Mouse (Mus musculus) gastrocnemius, adult 2 months (tissue): ENCODE data around the gene 2310022A10Rik. TPM values are rescaled to one million over a fixed set of nuclear protein-coding genes. Genes with fewer than 3 reads are reported as not detected.

Experiments
- DNase-seq: peaks from one replicate; pipeline ENCODE4 v3.0.0; 2022
- H3K27ac ChIP-seq: fragments of 200-600 bp; 2 replicates; pipeline ENCODE4 v1.8.1; 2022; ENCODE audit warnings: mild to moderate bottlenecking
- H3K4me3 ChIP-seq: fragments of 200-600 bp; 2 replicates; pipeline ENCODE4 v1.8.1; 2022; ENCODE audit warnings: mild to moderate bottlenecking, moderate library complexity
- CTCF ChIP-seq: fragments of 200-600 bp; IDR thresholded peaks from 2 replicates; pipeline ENCODE4 v1.8.1; 2022; ENCODE audit warnings: antibody characterized with exemption, mild to moderate bottlenecking, moderate library complexity
- intact Hi-C: fragments of 180-260 bp; cut with DNase I; formaldehyde crosslinking; loops from one replicate; pipeline ENCODE4 v1.15.1; 2025
- total RNA-seq, 2 experiments: library from RNA; stranded (reverse); gene quantifications; 2 replicates each; pipeline ENCODE4 v1.2.3; 2021

The 2310022A10Rik gene
- total RNA-seq, 2 experiments from 2014 or later = 107 to 123 TPM

DNA sequence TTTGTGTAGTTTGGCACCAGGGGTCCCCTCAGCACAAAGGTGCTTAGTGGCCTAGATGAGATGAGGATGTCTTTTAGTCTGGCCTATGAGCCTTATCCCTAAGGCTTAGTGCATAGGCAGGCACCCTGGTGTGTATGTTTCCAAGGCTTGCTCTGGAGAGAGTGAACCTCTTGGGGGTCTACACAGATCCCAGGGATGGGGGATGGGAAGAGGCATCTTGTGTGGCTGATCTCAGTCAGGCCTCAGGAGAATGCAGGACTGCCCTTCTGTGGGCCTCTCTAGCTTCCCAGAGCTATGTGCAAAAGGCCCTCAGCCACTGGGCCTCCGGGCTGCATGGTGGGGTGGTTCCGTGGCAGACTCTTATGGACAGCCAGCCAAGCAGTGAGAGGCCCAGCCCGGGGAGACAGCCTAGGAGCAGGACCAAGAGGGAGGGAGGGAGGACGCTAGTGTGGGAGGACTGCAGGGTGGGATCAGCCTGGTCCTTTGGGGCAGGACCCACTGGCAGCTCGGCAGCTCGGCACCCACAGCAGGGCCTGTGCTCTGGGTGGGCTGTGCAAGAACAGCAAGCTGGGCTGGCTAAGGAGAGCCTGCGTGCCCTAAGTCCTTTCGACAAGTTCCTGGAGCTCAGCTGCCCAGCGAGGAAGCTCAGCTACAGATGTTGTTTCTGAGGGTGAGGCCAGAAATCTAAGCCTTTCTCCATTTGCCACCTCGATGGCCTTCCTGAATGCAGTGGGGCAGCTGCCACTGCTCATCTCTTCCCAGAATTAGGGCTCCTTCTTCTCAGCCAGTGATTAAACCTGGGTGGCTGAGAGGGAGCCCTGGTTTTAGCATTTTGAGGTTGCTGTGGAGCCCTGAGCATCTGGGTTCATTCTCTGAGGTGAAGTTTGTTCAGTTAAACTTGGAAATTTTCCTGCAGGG, 43.8 kb downstream of the 2310022A10Rik start:
- peak; percentile 74 for DNase-seq
- TF ChIP-seq CTCF = no peak
- Histone ChIP-seq H3K27ac (peak overlapping the region; percentile 100), H3K4me3 (peak overlapping the region; percentile 53)
- intact Hi-C loops = no loop called here

DNA sequence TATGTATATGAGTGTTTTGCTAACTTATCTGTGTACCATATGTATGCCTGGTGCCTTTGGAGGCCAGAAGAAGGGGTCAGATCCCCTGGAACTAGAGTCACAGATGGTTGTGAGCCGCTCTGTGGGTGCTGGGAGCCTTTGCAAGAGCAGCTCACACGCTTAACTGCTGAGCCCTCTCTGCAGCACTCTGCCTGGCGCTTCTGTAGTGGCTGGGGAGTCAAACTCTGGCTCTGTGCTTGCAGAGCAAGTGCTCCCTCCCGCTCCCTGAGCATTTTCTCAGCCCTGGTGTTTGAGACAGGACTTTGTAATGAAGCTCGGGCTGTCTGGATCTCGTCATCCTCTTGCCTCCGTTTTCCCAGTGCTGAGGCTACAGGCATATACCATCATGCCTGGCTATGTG, 45.0 kb downstream of the 2310022A10Rik start:
- peak overlapping the region; percentile 53 for H3K4me3 ChIP-seq
- intact Hi-C loops = no loop called here
- DNase-seq = no peak
- TF ChIP-seq CTCF = no peak
- H3K27ac ChIP-seq = peak overlapping the region; percentile 100

DNA sequence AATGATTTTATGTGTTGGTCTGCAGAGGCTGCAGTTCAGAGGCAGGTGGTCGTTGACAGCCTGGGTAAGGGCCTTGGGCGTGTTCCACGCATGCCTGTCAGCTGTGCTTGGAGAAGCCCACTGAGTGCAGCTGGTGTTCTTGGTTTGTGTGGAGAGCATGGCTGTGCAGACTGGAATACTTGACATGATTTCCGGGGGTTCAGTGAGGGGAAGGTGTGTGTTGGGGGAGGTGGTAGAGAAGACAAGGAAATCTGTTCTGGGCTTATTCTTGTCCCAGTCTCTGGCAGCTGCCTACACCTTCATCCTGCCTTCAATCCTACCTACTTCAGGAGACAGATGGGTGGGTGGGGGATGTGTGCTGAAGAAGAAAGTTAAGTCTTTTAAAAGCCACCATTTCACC, 48.6 kb downstream of the 2310022A10Rik start:
- Histone ChIP-seq H3K27ac (peak overlapping the region; percentile 100), H3K4me3 (no peak overlapping the region)
- no peak for DNase-seq
- intact Hi-C loops = loop anchor here (5.0 kb wide), 1 partner anchor 39 kb away; no protein-coding TSS in a partner anchor
- no peak for TF ChIP-seq CTCF

DNA sequence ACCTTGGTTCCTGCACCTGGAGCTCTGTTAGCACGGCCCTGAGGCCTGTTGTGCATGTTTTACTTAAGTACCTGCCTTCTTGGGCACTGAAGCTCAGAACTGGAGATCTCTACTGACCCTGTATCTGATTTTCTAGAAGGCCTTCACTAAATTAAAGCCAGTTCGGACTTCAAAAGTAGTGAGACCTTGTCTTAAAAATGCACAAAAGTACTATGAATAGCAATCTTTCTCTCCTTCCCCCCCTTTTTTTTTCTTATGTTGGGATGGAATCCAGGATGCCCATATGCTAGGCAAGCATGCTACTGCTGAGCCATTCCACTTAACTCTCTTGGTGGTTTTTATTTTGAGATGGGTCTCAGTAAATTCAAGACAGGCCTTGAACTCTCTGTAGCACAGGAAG, 49.1 kb downstream of the 2310022A10Rik start:
- H3K27ac ChIP-seq = peak overlapping the region; percentile 100
- TF ChIP-seq CTCF = no peak
- H3K4me3 ChIP-seq = no peak overlapping the region
- intact Hi-C loops = loop anchor here (5.0 kb wide), 1 partner anchor 40 kb away; no protein-coding TSS in a partner anchor
- DNase-seq = no peak

DNA sequence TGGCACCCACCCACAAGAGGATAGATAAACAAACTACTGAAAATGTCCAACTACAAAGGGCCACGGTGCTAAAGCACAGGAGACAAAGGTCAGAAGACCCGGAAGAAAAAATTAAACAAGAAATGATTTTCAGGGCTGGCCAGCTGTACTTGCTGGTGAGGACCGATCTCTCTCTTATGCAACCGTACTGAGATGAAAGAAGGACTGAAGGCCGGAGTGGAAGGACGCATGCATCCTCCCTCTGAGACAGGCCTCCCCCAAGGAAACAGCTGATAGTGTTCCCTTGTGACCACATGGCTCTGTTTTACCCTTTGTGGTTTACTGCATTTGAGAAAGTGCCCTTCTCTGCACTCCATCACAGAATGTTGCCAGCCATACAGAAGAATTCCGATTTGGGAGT, 49.8 kb downstream of the 2310022A10Rik start:
- no peak for TF ChIP-seq CTCF
- DNase-seq = no peak
- H3K4me3 ChIP-seq = no peak overlapping the region
- H3K27ac ChIP-seq = peak overlapping the region; percentile 100; the same call in 1 of the 2 replicates
- intact Hi-C loops = loop anchor here (5.0 kb wide), 1 partner anchor 41 kb away; no protein-coding TSS in a partner anchor

DNA sequence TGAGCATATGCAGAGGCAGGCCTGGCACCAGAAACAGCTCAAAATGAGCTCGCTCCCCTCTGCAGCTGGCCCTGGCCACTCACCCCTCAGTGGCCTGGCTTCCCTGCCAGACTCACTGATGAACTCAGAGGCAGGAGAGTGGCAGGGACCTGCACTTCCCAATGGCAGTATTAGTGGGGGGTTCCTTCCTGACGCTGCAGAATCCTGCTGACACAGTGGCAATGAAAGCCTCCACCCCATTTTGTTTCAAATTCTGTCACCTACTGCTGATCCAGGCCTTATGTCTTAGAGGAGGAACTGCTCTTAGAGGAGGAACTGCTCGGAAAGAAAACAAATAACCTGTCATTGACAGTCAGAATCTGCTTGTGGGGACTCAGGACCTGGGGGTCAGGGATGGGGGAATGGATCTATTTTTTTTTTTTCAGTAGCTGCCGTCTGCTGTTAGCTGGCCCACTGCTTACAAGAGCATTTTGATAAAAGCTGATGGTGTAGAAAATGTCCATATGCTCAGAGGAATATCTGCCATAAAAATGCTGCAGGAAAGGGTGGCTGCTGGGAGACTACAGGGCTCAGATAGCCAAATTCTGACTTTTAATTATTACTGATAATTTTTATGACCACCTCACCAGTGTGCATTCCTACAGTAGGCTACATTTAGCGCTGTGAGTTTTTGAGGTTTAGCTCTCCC, 51.8 kb downstream of the 2310022A10Rik start:
- no peak for TF ChIP-seq CTCF
- H3K4me3 ChIP-seq = 0 out of 2 replicates have a peak overlapping the region, but pooled peaks have one; percentile 9
- intact Hi-C loops = loop anchor here (1.0 to 5.0 kb wide), 2 partner anchors 13 to 43 kb away; no protein-coding TSS in a partner anchor
- no peak for DNase-seq
- H3K27ac ChIP-seq = peak overlapping the region; percentile 94

DNA sequence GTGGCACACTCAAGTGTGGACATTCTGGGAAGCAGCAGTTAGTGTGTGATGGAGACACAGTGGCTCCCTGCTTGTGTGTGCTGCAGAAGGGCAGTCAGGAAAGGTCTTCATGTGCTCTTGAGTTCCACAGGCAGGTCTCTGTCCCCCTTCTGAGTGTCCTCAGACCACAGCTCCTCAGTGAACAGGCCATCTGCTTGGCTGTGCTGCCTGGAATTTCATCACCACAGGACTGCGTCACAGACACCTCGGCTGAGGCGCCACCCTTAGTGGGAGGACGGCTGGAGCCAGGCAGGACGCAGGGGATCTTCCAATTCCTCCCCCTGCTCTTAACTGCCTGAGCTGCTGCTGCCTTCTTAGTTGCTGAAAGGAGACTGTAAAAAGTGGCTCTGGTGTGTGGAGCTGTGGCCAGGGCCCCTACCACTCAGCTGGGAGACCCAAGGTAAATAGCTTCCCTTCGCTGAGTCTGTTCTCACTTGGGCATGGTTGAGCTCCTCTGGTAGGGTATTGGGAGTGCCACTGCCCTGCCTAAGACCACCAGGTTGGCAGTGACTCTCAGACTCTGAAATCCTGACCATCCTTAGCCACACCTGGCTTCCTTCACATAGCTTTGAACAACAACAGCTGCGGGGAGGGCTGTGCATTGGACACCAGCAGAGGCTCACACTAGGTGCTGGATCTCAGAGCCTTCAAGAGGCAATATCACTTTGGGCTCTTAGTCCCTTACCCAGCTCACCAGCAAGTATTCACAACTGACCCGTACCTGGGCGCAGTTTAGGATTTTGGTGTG, 52.7 kb downstream of the 2310022A10Rik start:
- Histone ChIP-seq H3K4me3 (peak overlapping the region; percentile 61), H3K27ac (peak overlapping the region; percentile 94)
- DNase-seq = peak; percentile 92
- TF ChIP-seq CTCF = no peak
- intact Hi-C loops = no loop called here

DNA sequence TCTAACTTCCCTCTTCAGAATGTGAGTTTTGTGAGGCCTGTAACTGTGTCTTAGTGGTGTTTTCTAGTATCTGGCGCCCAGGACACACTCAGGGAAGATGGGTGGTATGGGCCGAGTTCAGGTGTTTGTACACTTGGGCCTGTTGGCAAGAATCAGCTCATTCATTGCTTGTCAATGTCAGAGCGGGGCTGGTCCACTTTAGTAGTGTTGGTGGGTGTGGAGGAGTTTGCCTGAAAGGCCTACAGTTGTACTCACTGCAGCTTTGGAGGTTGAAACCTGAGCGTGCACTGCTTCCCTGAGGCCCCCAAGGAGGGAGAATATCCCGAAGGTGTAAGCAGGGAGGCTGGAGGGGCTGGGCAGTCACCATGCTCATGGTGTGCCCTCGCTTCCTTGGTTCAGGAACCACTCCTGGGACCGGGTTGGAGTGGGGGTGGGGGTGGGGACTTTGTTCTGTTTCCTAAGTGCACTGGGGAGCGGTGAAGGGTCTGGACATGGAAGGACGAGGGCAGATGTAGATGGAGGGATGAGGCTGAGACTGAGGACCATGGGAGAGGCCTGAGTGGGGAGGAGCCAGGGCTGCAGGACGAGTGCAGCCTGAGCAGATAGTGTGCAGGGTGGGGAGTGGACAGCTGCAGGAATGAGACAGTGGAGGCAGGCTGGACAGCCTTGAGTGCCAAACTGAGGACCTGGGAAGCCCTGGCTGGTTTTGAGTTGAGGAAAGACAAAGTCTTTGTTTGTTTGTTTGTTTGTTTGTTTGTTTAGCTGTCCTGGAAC, 53.6 kb downstream of the 2310022A10Rik start:
- peak overlapping the region; percentile 61 for H3K4me3 ChIP-seq
- DNase-seq = no peak
- TF ChIP-seq CTCF = no peak
- peak overlapping the region; percentile 94 for H3K27ac ChIP-seq
- intact Hi-C loops = no loop called here

DNA sequence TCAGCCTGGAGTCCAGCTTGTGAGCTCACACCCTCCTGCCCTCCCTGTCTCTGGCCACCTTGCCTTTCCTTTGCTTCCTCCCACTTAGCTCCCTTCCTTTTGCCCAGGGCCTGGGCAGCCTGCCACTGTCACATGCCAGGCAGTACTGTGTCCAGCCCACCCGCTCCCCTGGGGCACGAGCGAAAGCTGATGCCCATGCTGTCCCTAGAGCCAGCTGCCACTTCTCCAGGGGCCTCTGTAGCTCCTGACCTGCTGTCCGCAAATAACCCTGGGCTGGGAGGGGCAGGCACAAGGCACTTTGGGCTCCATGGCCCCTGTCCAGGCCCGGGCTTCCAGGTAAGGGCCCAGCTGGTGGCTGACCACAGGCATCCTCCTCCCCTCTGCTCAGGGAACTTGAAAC, 54.5 kb downstream of the 2310022A10Rik start:
- peak; percentile 97 for DNase-seq
- peak overlapping the region; percentile 94 for H3K27ac ChIP-seq
- H3K4me3 ChIP-seq = peak overlapping the region; percentile 61
- no peak for TF ChIP-seq CTCF
- intact Hi-C loops = no loop called here

DNA sequence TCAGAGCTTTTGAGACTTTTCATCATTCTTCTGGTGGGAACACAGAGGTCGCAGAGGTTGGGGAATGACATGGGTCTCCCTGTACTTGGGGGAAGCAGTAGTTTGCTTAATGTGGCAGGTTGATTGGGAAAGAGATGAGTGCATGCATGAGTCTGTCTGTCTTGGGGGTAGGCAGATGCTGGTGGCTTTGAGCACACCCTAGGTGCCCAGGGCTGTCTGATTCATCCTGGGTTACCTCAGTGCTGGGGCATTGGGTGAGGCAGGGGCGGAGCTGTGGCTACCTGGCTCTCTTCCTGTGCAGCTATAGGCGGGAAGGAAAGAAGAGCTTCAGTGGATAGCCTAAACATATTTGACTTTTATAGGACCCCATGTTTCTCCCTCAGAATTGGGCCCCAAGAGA, 55.1 kb downstream of the 2310022A10Rik start:
- intact Hi-C loops = no loop called here
- Histone ChIP-seq H3K4me3 (peak overlapping the region; percentile 2), H3K27ac (peak overlapping the region; percentile 94)
- no peak for TF ChIP-seq CTCF
- DNase-seq = peak; percentile 45

DNA sequence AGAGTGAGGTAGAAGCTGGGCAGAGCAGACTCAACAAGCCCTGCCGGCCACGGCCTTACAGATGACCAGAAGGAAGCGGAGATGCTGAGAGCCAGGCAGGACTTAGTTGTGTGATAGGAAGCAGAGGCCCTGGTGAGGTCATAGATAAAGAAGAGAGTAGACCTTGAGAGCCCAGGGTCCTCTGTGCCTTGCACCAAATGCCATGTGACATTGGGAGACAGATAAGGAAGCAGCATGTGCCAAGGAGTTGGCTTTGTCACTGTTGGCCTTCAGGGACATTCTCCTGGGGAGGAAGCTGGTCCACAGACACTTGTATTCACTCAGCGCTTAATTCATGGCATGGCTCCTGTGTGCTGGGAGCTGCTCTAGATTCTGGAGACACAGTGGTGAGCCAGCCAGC, 56.3 kb downstream of the 2310022A10Rik start:
- Histone ChIP-seq H3K4me3 (peak overlapping the region; percentile 13; the same call in 1 of the 2 replicates), H3K27ac (peak overlapping the region; percentile 94)
- DNase-seq = no peak
- intact Hi-C loops = no loop called here
- no peak for TF ChIP-seq CTCF
